Mouse (Mus musculus) gastrocnemius, postnatal 10 days (tissue): ENCODE measurements around the gene Grin2c. TPM values are rescaled to one million over a fixed set of nuclear protein-coding genes. Genes with fewer than 3 reads are reported as not detected.

Experiments
- DNase-seq: peaks from one replicate; pipeline ENCODE4 v3.0.0; 2021; ENCODE audit warnings: mixed read lengths
- total RNA-seq, 2 experiments: library from RNA; stranded (reverse); gene quantifications; 2 replicates each; pipeline ENCODE4 v1.2.3; 2021

The Grin2c gene
- total RNA-seq, 2 experiments from 2014 or later: 0.05 to 0.16 TPM

DNA sequence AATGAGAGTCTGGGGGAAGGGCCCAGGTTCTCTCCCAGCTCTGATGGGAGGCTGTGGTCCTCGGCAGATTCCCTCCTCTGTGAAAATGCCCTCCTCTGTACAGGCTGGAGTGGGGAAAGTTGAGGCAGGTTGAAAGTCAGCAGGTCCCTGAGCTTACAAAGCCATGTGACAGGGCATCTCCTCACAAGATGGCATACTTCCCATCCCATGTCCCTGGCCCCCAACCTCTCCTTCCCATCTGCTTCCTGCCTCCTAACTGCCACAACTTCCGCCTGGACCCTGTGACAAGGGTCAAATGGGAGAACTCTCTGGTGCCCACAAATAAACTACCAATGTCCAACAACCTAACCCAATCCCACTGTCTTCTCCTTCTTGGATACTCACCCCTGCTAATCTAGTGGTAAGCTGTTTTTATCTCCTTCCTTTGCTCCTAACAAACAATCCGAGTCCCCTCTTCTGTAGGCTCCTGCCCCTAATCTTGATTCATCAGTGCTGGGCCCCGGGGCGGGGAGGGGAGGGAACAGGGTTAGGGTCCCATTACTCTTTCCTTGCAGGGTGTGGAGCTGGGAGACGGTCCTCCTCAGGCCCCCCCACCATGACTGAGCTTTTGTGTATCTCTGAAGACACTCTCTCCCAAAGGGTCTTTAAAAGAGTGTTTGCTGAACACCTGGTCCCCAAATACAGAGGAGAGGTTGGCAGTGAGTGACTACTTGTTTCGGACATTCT is 2.7 kb downstream of the Grin2c start:
- no peak for DNase-seq

DNA sequence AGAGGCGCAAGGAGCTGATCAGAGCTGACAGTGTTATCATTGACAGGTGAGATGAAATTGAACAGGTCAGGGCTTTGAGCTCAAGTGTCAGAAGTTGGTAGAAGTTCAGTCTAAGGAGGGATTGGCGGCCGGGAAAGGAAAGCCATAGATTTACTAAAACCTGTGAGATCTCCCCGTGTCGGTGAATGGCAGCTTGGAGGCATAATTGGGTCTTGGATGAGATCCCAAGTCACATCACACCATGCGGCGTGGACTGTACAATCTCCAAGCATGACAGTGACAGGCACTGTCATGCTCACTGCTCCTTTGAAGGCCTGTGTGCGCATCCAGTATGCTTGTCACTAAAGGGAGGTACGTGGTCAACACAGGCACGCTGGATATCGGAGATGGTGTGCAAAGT is 4.1 kb downstream of the Grin2c start:
- DNase-seq: no peak

DNA sequence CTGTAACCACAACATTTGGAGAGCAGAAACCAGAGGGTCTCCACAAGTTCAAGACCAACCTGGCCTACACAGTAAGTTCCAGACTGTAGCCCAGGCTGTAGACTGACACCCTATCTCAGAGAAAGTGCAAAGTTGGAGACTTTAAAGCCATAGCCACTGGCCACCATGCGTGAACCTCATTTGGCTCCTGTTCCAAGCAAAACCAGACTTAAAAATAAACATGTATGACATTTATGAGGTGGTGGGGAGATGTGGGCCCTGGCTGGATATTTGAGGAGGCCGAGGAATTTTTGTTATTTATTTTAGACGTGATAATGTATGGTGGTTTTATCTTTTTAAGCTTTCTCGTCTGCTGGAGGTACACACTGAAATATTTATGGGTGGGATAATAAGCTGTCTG is 7.9 kb downstream of the Grin2c start:
- no peak for DNase-seq

DNA sequence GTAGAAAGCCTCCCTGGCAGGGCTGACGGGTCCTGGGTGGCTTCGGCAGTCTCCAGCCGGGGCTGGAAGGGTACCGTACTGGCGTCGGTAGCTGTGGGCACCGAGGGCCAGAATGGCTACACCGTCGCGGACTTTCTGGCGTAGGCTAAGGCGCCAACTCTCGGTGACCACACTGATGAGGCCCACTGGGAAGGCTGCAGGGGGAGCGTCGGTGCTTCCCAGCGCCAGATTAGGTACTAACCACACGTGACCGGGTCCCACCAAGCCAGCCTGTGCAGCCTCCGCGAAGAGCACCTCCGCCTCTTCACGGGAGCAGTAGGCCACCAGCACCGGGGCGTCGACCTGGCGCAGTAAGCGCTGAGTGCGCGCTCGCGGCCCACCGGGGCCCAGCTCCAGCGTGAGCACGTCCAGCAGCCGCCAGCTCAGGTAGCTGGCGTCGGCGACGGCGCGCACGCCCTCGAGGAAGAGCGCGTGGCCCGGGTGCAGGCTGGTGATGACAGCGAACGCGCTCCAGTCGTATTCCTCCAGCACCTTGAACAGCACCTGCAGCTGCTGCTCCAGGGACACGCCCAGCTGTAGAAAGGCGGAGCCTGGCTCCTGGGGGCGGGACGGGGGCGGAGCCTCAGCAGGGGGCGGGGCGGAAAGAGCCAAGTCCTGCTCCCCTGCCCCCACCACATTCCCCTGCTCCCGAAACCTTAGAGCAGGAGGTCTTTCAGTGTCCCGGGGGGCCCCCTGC is 9.1 kb downstream of the Grin2c start:
- DNase-seq: no peak

DNA sequence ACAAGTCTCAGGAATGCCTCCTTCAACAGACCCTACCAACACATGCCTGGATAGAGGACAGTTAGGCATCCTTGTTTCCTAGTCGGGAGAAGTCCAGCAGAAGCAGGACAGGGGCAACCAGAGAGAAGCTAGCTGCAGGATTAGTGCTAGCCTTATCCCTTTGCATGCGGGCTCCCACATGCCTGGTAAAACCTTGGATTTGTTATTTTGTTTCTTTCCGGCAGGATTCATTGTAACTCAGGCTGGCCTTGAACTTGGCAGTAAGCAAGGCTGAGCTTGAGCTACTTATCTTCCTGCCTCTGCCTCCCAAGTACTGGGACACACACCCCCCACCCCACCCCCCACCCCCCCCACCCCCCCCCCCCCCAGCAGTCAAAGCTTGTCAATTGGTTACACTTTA is 15.8 kb downstream of the Grin2c start:
- no peak for DNase-seq

DNA sequence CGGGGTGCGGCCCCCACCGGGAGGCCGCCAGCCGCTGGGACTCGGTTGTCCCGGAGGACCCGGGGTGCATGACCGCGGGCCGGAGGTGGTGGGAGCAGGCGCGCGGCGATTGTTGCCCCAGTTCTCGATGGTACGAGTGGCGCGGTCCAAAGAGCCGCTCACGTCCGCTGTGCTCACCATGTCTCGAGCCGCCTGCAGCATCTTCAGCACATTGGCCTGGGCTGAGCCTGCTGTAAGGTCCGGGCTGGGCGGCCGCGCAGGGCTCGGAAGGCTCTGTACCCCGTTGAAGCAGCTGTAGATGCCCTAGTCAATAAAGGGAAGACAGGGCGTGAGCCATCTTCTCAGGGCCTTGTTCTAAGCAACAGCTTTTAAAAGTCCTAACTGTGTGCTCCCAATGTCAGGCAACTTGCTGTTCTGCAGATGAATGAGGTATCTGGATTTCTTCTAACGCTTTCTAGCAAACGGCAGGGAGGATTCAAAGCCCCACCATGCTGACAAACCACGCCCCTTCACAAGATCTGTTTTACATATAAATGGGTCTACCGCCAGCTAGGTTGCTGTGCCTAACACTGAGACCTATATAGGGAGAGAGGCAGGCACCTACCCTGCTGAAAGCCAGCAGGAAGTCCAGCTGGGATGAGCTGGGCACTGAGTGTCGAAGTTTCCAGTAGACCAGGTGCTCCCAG is 16.5 kb downstream of the Grin2c start:
- no peak for DNase-seq

DNA sequence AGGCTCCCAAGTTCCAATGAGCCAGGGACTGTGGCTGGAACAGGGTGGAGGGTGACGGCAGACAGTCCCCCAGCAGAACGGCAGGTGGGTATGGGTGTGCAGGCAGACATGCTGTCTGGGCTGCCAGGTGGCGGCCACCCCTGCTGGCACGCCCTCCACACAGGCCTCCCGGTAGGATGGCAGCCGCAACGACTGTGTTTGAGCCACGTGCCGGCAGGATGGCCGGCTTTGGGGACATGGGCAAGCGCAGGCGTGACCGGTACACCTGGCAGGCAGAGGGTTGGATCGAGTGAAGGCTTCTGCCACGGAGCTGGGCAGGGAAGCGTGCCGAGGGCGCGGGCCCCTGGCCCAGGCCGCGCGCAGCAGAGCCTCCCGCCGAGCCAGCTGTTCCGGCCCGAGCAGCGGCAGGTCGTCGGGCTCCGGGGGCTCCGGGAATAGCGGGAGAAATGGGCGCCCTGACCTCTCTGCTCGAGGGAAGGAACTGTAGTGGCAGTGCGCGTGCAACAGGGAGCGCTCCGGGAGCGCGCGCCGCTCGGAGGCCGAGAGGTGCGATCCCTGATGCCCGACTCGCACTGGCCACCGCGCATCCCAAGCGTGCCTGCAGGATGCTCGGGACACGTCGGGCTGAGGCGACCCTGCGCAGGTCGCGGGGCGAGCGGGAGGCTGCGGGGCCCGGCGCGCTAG is 17.2 kb downstream of the Grin2c start:
- DNase-seq: no peak

DNA sequence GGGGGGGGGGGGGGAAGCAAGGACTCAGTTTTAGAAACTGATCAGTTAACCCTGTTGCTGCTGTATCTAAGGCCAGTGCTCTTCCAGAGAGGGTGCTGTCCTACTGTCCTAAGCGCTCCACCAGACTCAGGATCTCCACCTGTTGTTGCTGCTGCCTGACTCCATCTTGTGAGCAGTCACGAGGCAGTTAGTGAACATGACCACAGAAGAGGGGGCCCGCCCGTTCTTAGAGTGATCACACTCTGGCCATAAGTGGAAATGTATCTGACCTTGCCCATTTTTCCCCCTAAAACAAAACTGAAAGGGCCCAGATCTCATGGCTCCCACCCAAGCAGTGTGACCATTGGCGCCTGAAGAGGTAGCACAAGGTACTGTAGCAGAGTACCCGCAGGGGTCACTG is 19.1 kb downstream of the Grin2c start:
- no peak for DNase-seq

DNA sequence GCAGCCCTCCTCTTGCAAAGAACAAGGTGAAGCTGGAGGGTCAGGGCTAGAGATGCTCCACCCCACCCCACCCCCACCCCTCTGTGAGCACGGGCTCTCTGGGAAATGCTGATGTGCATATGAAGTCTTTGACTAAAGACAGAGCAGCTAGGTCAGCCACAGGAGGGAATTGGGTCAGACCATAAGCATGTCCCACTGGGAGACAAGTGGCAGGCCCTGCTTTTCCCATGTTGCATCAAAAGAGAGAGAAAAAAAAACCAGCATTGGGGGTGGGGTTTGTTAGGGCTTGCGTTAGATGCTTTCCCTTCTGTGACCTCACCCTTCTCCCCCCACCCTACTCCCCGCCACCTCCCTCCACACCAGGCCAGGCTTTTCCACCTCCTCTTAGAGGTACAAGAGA is 19.8 kb downstream of the Grin2c start:
- DNase-seq: no peak

DNA sequence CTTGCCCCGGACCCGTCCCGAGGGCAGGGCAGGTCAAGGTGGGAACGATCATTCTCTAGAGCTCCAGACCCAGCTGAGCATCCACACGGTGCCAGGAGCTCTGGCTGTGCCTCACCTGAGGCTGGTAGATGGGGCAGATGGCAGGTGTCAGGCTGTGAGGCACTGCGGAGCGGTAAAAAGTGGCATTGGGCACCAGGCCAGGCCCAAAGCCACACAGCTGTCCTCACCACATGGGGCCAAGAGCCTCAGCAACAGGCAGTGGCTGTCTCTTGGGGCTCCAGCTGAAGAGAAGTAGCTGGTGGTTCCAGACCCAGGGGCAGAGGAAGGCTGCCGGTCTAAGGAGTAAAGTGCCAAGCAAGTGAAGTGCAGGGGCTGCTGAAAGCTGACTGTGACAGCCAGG is 20.7 kb downstream of the Grin2c start:
- DNase-seq: no peak

DNA sequence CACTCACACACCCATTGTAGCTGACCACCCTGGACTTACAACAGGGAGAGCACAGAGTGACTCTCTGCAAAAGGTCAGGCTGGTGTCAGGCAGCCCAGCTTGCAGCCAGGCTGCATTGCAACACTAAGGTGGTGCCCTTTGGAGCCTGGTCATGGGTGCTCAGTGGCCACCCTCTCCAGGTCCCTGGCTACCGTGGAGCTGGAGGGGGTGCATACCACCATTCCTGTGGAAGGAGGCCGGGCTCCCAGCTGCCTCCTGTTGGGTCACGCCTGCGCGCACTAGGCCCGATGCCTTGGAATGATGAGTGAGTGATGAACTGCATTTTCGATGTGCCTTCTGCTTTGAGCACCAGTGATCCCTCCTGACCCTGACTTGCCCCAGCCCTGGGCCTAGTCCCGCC is 22.2 kb downstream of the Grin2c start:
- no peak for DNase-seq

DNA sequence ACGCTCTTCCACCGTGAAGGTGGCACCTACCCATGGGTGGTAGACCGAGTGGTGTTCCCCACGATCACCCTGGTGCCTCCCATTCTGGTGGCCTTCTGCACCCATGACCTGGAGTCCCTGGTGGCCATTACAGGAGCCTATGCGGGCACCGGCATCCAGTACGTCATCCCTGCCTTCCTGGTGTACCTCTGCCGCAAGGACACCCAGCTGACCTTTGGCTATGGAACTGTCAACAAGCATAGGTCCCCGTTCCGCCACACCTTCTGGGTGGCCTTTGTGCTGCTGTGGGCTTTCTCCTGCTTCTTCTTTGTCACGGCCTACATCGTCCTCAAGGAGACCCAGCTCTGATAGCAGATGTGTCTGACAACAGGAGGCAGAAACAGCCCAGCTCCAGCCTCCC is 23.3 kb downstream of the Grin2c start:
- DNase-seq: no peak

DNA sequence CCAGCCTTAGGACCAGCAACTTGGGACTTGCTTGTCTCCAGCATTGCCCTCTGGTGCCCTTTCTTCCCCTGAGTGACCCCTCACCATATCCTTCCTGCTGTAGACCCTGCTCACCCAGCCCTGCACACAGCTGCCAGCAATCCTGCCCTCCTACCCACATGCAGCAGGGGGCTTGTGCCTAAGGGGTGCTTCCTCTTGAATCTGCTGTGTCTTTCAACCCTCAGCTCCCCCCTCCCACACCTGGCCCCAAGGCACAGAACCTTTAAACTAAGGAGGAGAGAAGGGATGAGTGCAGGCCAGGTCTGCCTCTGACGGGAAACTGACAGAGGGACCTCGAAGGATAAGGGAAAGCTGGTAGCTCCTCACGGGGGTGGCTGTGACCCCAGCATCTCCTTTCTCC is 24.3 kb downstream of the Grin2c start:
- DNase-seq: no peak

DNA sequence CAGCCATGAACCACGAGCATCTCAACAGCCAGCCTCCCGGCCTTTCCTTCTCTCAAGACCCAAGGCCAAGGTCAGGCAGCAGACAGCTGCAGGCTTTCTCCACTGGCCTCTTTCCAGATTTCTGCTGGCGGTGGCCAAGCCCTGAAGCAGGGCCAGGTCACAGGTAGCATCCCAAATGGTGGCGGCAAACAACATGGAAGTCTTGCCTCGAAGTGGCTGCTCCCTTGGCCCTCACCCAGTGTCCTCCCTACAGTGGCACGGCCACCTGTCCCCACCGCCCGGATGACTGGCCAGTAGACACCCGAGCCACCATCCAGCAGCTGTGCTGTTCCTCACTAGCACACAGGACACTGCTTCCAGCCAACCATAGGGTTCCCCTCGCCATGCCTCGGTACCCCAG is 25.6 kb downstream of the Grin2c start:
- DNase-seq: peak; percentile 67

DNA sequence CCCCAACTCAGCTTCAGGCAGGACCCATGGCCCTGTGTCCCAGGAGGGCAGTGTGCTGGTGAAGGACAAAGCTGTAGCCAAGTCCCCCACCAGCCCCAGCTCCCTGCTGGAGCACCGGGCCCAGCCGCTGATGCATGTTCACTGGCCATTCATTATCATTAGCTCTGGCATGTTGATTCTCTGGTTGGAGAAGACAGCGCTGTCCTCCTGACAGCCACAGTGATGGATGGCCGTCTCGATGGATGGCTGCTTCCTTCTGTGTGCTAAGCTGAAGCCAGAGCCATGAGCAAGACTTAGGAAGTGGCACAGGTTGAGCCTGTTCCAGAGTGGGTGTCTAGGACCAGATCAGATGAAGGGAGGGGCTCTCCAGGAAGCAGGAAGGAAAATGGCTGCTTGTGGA is 30.5 kb downstream of the Grin2c start:
- DNase-seq: no peak

DNA sequence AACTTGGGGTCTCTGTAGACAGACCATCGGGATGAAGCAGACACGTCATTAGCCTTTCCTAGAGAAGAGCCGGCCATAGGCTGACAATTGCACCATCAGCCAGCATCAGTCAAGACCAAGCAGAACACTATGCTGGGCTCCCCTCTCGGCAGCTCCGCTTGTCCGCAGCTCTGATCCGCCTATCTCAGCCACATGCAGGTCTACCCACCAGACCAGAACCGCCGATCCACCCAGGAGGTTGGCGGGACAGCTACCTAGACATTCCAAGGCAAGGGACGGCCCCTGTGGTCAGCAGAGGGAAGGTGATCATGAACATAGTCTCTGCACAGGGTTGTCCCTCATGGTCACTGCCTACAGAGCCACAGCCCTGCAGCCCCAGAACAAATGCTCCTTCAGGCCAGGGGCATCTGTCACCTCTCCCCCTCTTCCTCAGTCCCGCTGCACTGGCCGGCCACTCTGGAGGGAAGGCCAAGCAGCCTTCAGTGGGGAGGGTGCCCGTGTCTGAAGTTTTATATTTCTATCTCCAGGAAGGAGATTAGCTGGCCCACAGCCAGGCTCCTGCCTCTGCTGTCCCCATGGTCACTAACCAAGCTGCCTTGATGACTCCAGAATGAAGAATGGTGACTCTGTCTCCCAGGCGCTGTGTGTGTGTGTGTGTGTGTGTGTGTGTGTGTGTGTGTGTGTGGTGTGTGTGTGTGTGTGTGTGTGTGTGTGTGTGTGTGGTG is 32.6 kb downstream of the Grin2c start:
- DNase-seq: peak; percentile 40

DNA sequence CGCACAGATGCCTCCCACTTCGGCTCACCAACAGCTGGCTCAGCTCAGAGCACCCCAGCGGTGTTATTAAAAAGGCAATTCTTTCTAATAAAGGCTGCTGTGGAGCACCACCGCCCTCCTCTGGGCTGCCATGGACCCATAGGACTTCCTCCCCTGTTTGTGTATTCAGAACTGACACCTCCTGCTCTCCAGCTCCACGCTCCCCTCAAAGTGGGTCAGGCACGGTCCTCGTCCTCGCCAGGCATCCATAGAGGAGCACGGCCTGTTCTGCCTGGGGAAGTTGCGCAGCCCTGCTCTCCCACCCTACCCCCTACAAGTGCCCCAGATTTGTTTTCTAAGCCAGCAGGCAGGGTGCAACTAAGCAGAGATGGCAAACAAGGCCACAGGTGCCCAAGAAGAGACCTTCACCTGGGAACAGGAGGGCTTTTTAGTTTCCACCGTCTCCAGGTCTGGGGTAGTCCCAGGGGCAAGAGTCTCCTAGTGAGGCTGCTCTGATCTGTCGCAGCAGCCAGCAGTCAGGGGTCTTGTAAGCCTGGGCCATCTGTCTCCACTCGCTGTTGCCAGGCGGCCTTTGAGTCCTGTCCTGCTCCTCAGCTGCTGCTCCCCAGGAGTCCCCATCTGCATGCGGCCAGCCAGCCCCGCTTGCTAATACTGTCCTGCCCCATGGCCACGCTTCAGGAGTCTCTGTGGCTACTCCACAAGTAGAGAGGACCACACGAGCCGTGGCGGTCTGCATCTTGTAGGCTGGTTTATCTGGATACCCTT is 33.3 kb downstream of the Grin2c start:
- DNase-seq: no peak

DNA sequence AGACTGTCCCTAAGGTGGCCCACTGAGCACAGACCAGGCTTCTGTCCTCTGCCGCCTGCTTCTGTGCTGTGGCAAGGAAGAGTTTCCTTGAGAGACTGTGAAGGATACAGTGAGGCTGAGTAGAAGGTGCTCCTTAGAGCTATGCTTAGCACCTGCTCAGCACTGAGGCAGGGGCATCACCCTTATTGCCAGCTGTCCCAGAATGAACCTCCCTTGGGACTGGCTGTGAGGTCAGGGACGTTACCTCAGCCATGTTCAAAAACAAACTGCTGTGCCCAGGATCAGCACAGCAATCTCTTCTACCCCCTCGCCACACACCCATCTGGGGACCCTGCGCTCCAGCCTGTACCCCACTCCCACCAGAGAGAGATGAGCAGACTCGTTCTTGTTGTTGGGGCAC is 34.2 kb downstream of the Grin2c start:
- no peak for DNase-seq

DNA sequence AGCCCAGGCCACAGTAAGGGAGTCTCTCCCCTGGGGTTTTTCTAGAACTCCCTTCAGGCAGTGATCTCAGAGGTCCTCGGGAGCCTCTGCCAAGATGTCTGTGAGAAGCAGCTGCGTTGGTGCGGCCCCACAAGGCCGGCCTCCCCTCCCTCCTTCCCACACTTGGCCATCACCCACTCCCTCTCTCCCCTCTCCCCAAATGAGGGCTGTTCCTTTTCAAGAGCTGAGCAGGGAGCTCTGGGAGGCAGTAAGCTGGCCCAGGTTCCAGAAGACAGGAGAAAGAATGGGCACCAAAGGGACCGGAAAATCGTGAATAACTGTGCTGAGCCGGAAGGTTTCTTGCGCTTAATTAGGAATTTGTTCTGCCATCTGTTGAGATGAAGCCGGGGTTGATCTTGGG is 35.1 kb downstream of the Grin2c start:
- DNase-seq: no peak

DNA sequence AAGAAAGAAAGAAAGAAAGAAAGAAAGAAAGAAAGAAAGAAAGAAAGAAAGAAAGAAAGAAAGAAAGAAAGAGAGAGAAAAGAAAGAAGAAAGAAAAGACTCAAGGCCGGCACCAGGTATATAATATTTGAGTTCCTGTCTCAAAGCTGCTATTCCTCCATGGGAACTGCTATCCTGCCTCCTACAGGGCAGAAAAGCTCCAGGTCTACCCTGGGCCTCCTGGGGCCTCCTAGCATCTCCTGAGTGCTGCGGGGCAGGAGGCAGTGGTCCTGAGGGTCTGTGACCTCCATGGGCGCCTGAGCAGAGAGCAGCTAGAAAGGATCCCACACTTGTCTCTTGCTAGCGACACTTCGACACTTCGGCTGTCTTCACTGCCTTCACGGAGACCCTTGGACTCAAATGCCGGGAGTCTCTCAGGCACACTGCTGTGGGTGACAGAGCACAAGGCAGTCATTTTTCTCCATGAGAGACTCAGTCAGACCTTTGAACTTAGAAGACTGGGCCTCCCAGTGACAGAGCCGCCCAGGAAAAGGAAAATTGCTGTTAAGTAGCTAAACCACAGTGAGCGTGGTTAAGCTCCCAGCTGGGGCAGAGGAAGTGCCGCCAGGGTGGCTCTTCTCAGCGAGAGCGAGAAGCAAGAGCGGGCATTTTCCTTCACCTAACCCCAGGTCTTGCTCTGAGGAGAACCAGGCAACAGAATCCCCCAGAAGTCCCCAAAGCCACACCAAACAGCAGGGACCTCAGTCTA is 35.7 kb downstream of the Grin2c start:
- DNase-seq: no peak
